Mouse (Mus musculus) hindbrain, embryonic 16.5 days (tissue): Measurements from ENCODE around the gene Wfdc11. TPM values are rescaled to one million over a fixed set of nuclear protein-coding genes. Genes with fewer than 3 reads are reported as not detected.

Source experiments
- ATAC-seq: fragments of 200-750 bp; cut with Nextera tagmentation; 2 replicates; pipeline ENCODE4 v1.8.0; 2017; ENCODE audit warnings: moderate TSS enrichment, moderate library complexity
- H3K27ac ChIP-seq: fragments of 300-500 bp; sonication (generic); 2 replicates; pipeline ENCODE4 v1.5.1; 2014; ENCODE audit warnings: low read depth, mild to moderate bottlenecking, control low read depth, low read length, moderate library complexity
- H3K27me3 ChIP-seq: fragments of 300-500 bp; sonication (generic); replicated peaks from 2 replicates; pipeline ENCODE4 v1.6.1; 2014; ENCODE audit warnings: low read length; ENCODE audit not compliant: control insufficient read depth, insufficient read depth
- H3K36me3 ChIP-seq: fragments of 300-500 bp; sonication (generic); 2 replicates; pipeline ENCODE4 v1.6.1; 2014; ENCODE audit warnings: mild to moderate bottlenecking, low read length, moderate library complexity, mixed read lengths; ENCODE audit not compliant: control insufficient read depth, insufficient read depth
- H3K4me1 ChIP-seq: fragments of 300-500 bp; sonication (generic); 2 replicates; pipeline ENCODE4 v1.6.1; 2014; ENCODE audit warnings: low read depth, low read length; ENCODE audit not compliant: control insufficient read depth, insufficient read depth
- H3K4me2 ChIP-seq: fragments of 300-500 bp; sonication (generic); 2 replicates; pipeline ENCODE4 v1.6.1; 2014; ENCODE audit warnings: mild to moderate bottlenecking, low read length, control low read depth, moderate library complexity
- H3K4me3 ChIP-seq: fragments of 300-500 bp; sonication (generic); 2 replicates; pipeline ENCODE4 v1.5.1; 2014; ENCODE audit warnings: mild to moderate bottlenecking, low read length, control low read depth, moderate library complexity
- H3K9ac ChIP-seq: fragments of 300-500 bp; sonication (generic); 2 replicates; pipeline ENCODE4 v1.6.1; 2014; ENCODE audit warnings: low read depth, mild to moderate bottlenecking, control low read depth, low read length, moderate library complexity
- H3K9me3 ChIP-seq: fragments of 300-500 bp; sonication (generic); 2 replicates; pipeline ENCODE4 v1.6.1; 2014; ENCODE audit warnings: mild to moderate bottlenecking, low read length, moderate library complexity; ENCODE audit not compliant: control insufficient read depth
- WGBS: fragments of 180-500 bp; shearing (Covaris S2); extraction: QIAGEN DNeasy Blood & Tissue Kit; methylation state at CpG from one replicate; pipeline ENCODE4 v1.1.7; 2014; 5-methylcytosine and 5-hydroxymethylcytosine counted together
- polyA plus RNA-seq: library from polyadenylated mRNA; unstranded; fragments of >200 nt; fragmentation: Nextera tagmentation; extraction: Ambion mirVana; gene quantifications from 2 replicates; pipeline ENCODE4 v1.2.1, GENCODE M21; 2015

Gene Wfdc11
- polyA plus RNA-seq, 1 experiment from 2014 or later: not detected

GRCm38 (mm10) chr2:164684807-164685206 lies 10.9 kb upstream of the Wfdc11 start, which contains the start of gene Wfdc13:
Wfdc13 (plus strand) TSS chr2:164685107.
- no peak within 1 kb of the TSS for H3K9ac ChIP-seq
- ATAC-seq: no peak
- 80% methylated on average over 3 of the region's 3 CpGs for WGBS
- no peaks in the 10 kb centered on the region for H3K27me3 ChIP-seq
- H3K4me3 ChIP-seq: no peak within 1 kb of the TSS
- H3K4me1 ChIP-seq: no peaks in the 10 kb centered on the region
- H3K9me3 ChIP-seq: no peaks in the 10 kb centered on the region
- no peak within 1 kb of the TSS for H3K4me2 ChIP-seq
- H3K36me3 ChIP-seq: no peaks in the 10 kb centered on the region
- H3K27ac ChIP-seq: no peak within 1 kb of the TSS

- Histone ChIP-seq H3K27me3 (no peaks in the 10 kb centered on the region), H3K4me1 (peaks cover 7% of the 10 kb centered on the region), H3K9me3 (no peaks in the 10 kb centered on the region), H3K9ac (no peak overlapping the region), H3K4me3 (no peak overlapping the region), H3K27ac (no peak overlapping the region), H3K36me3 (no peaks in the 10 kb centered on the region), H3K4me2 (no peak overlapping the region)
- ATAC-seq: no peak
- WGBS: 64% methylated on average over 3 of the region's 3 CpGs
These were observed 6.0 kb upstream of the Wfdc11 start for GRCm38 (mm10) chr2:164679906-164680305.

- Histone ChIP-seq H3K4me3 (peak overlapping the region; percentile 37), H3K27me3 (no peaks in the 10 kb centered on the region), H3K4me2 (peak overlapping the region; percentile 61), H3K27ac (no peak overlapping the region), H3K4me1 (peaks cover 7% of the 10 kb centered on the region), H3K9ac (peak overlapping the region; percentile 44; the same call in 1 of the 2 replicates), H3K9me3 (no peaks in the 10 kb centered on the region), H3K36me3 (no peaks in the 10 kb centered on the region)
- peak; percentile 79 for ATAC-seq
- WGBS: 22% methylated on average over 19 of the region's 19 CpGs
These were observed 5.2 kb upstream of the Wfdc11 start for GRCm38 (mm10) chr2:164678848-164679625.

- Histone ChIP-seq H3K4me3 (no peak overlapping the region), H3K4me1 (peaks cover 7% of the 10 kb centered on the region), H3K27me3 (no peaks in the 10 kb centered on the region), H3K9ac (no peak overlapping the region), H3K36me3 (no peaks in the 10 kb centered on the region), H3K9me3 (peaks cover 3% of the 10 kb centered on the region; the same call in 1 of the 2 replicates), H3K27ac (no peak overlapping the region), H3K4me2 (no peak overlapping the region)
- 90% methylated on average over 16 of the region's 16 CpGs for WGBS
- ATAC-seq: no peak
These were observed 3.2 kb upstream of the Wfdc11 start for GRCm38 (mm10) chr2:164676916-164677685.

- Histone ChIP-seq H3K9ac (no peak overlapping the region), H3K4me3 (no peak overlapping the region), H3K4me1 (peaks cover 7% of the 10 kb centered on the region), H3K4me2 (no peak overlapping the region), H3K36me3 (no peaks in the 10 kb centered on the region), H3K27me3 (no peaks in the 10 kb centered on the region), H3K9me3 (peaks cover 3% of the 10 kb centered on the region; the same call in 1 of the 2 replicates), H3K27ac (no peak overlapping the region)
- 81% methylated on average over 7 of the region's 7 CpGs for WGBS
- ATAC-seq: no peak
These were observed 2.2 kb upstream of the Wfdc11 start for GRCm38 (mm10) chr2:164676103-164676502.

- WGBS: 26% methylated on average over 1 of the region's 1 CpGs
- H3K36me3 ChIP-seq: no peaks in the 10 kb centered on the region
- ATAC-seq: no peak
- H3K27me3 ChIP-seq: no peaks in the 10 kb centered on the region
- no peak overlapping the region for H3K4me3 ChIP-seq
- peaks cover 3% of the 10 kb centered on the region; the same call in 1 of the 2 replicates for H3K9me3 ChIP-seq
- no peaks in the 10 kb centered on the region for H3K4me1 ChIP-seq
- no peak overlapping the region for H3K4me2 ChIP-seq
- no peak overlapping the region for H3K9ac ChIP-seq
- no peak overlapping the region for H3K27ac ChIP-seq
These were observed 2.9 kb downstream of the Wfdc11 start for GRCm38 (mm10) chr2:164670938-164671337.

- 80% methylated on average over 5 of the region's 5 CpGs for WGBS
- no peak overlapping the region for H3K4me3 ChIP-seq
- H3K4me1 ChIP-seq: no peaks in the 10 kb centered on the region
- no peak overlapping the region for H3K9ac ChIP-seq
- H3K27me3 ChIP-seq: no peaks in the 10 kb centered on the region
- no peak for ATAC-seq
- no peaks in the 10 kb centered on the region for H3K36me3 ChIP-seq
- H3K9me3 ChIP-seq: peaks cover 3% of the 10 kb centered on the region; the same call in 1 of the 2 replicates
- H3K27ac ChIP-seq: no peak overlapping the region
- no peak overlapping the region for H3K4me2 ChIP-seq
These were observed 3.6 kb downstream of the Wfdc11 start for GRCm38 (mm10) chr2:164670261-164670660.

GRCm38 (mm10) chr2:164664851-164665250 lies 9.0 kb downstream of the Wfdc11 start:
- H3K9me3 ChIP-seq: no peaks in the 10 kb centered on the region
- no peaks in the 10 kb centered on the region for H3K27me3 ChIP-seq
- H3K27ac ChIP-seq: no peak overlapping the region
- no peaks in the 10 kb centered on the region for H3K4me1 ChIP-seq
- no peak overlapping the region for H3K4me3 ChIP-seq
- no peak for ATAC-seq
- H3K4me2 ChIP-seq: no peak overlapping the region
- 93% methylated on average over 7 of the region's 7 CpGs for WGBS
- no peak overlapping the region for H3K9ac ChIP-seq
- H3K36me3 ChIP-seq: no peaks in the 10 kb centered on the region

- no peak within 1 kb of the TSS for H3K4me2 ChIP-seq
- H3K4me1 ChIP-seq: no peaks in the 10 kb centered on the region
- no peak for ATAC-seq
- H3K4me3 ChIP-seq: no peak within 1 kb of the TSS
- WGBS: 86% methylated on average over 9 of the region's 9 CpGs
- H3K27me3 ChIP-seq: no peaks in the 10 kb centered on the region
- H3K27ac ChIP-seq: no peak within 1 kb of the TSS
- no peak within 1 kb of the TSS for H3K9ac ChIP-seq
- no peaks in the 10 kb centered on the region for H3K9me3 ChIP-seq
- no peaks in the 10 kb centered on the region for H3K36me3 ChIP-seq
These were observed 17.4 kb downstream of the Wfdc11 start, which contains the start of gene Wfdc9 for GRCm38 (mm10) chr2:164656483-164656882. Wfdc9 (minus strand) TSS chr2:164656583.
